Mouse (Mus musculus) cerebellum, adult 18-20 months (tissue): ENCODE measurements around the gene Snai1.

Experiments used
- DNase-seq, 2 experiments: peaks; one replicate each; pipeline ENCODE4 v3.0.0; 2021

The Snai1 gene

GRCm38 (mm10) chr2:167519606-167520252, 18.3 kb upstream of the Snai1 start:
- DNase-seq: peak in 1 of 2 experiments; percentile 0

DNA sequence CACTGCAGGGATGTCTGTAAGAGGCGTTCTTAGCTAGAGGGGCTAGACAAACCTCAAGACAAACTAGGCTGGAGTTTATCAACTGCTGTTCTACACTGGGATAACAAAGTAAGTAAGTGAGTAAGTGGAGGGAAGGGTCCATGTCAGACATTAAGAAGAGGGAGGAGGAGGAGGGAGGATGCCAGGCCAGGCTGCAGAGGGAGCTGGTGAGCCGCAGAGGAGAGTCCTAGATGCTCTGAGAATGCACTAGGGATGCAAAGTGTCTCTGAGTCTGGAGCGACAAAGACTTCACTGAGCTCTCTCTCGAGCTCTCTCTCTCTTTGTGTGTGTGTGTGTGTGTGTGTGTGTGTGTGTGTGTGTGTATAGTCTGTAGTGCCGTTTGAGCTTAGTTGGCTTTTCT, 9.7 kb upstream of the Snai1 start:
- no peak for DNase-seq

DNA sequence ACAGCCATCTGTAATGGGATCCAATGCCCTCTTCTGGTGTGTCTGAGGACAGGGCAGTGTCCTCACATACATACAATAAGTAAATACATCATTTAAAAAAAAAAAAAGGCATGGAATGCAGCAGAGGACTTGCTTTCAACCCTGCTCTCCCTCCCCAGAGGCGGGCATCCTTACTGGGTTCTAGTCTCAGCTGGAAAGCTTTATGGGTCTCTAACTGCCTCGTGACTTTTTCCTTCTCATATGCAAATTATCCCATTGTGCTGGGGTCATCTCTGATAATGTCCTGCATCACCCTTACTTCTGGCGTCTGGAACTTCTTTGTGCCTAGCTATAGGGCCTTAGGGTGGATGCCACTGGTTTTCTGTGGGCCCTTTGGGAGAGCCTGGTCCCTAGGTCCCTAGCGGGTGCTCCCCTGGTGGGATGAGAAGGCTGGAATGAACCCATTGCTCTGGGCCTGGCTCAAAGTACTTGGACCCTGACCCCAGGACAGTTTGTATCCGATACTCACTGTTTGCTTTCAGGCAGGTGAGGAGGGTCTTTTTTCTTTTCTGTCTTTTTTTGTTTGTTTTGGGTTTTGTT, 8.0 kb upstream of the Snai1 start:
- no peak for DNase-seq

- DNase-seq: no peak
Measured at GRCm38 (mm10) chr2:167530536-167530935, 7.5 kb upstream of the Snai1 start.

GRCm38 (mm10) chr2:167532131-167532530, 5.9 kb upstream of the Snai1 start:
- peak; percentile 43 for DNase-seq

GRCm38 (mm10) chr2:167533880-167534279, 4.1 kb upstream of the Snai1 start:
- no peak for DNase-seq

GRCm38 (mm10) chr2:167536320-167536945, 1.6 kb upstream of the Snai1 start:
- no peak for DNase-seq

DNA sequence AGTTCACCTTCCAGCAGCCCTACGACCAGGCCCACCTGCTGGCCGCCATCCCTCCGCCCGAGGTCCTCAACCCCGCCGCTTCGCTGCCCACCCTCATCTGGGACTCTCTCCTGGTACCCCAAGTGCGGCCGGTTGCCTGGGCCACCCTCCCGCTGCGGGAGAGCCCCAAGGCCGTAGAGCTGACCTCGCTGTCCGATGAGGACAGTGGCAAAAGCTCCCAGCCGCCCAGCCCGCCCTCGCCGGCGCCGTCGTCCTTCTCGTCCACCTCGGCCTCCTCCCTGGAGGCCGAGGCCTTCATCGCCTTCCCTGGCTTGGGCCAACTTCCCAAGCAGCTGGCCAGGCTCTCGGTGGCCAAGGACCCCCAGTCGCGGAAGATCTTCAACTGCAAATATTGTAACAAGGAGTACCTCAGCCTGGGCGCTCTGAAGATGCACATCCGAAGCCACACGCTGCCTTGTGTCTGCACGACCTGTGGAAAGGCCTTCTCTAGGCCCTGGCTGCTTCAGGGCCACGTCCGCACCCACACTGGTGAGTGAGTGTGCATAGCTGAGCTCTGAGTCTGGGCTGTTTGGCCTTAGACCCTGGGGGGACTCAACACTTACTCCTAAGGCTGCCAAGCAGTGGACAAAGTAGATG, 794 bp downstream of the Snai1 start:
- DNase-seq: no peak

GRCm38 (mm10) chr2:167539536-167540476, 1.8 kb downstream of the Snai1 start:
- no peak for DNase-seq

DNA sequence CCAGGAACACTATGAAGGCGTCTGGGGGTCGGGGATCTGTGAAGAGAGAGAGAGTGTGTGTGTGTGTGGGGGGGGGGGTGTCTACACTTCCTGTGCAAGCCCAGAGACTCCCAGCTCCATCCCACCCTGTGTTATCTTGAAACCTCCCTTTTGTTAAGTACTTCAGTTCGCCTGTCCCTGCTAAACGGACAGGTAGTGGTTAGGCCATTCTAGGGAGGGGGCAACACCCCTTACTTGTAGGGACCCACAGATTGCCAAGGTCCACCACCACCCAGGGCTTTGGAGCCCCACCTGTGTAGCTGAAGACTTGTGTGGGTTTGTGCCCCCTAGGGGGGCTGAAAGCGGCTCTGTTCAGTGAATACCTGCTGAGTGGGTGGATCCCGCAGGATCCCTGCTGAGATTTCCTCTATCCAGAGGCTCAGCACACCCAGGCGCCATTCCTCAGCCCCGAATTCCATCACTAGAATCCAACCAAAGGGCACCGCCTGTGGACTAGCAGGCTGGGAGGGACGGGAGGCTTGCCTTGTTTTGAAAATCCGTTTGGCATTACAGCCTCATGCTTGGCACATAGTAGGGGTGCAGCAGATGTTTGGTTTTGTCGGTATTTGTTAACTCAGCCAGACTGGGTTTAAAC, 2.6 kb downstream of the Snai1 start:
- no peak for DNase-seq

DNA sequence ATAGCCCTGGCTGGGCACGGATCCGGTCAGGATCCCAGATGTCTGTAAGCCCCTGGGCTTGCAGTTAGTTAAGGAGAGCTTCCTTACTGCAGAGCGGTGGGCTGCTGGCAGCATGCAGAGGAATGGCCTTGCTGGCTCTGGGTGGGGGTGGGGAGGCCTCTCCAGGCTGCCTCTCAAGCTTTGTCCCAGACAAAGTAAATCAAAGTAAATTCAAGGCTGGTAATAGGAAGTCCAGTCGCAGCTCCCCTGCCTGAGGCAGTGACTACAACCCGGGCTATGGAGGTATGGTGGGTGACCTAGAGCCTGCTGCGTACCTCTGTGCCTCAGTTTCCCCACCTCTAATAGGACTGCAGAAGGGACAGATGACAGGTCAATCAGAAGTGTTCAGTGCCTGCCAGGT, 3.3 kb downstream of the Snai1 start:
- no peak for DNase-seq

- no peak for DNase-seq
Measured at GRCm38 (mm10) chr2:167541761-167542160, 3.8 kb downstream of the Snai1 start.

DNA sequence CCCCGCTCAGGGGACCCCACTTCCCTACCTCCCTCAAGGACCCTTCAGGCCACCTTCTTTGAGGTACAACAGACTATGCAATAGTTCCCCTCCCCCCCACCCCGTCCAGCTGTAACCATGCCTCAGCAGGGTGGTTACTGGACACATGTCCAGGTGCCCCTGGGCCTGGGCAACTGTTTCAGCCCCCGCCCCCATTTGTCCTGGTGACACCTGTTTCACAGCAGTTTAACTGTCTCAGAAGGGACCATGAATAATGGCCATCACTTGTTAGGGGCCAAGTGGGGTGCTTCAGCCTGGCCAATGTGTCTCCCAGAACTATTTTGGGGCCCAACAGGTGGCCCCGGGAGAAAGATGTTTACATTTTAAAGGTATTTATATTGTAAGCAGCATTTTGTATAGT, 4.4 kb downstream of the Snai1 start:
- DNase-seq: no peak

GRCm38 (mm10) chr2:167543121-167544003, 5.4 kb downstream of the Snai1 start:
- peak in 1 of 2 experiments; percentile 12 for DNase-seq

DNA sequence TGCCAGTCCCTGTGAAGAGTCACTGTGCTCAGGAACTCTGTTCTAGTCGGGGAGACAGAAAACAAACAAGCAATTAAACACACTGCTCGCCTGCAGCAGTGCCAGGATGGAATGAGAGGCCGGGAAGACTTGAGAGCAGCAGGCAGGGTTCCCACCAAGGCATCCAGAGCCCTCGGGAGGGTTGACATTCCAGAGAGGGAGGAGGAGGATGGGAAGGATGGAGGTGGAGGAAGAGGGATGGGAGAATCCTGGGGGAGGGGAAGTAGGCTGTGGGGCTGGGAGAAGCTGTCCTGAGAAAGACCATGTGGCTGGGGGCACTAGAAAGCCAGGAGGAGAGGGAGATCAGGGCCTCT, 6.0 kb downstream of the Snai1 start:
- no peak for DNase-seq

GRCm38 (mm10) chr2:167544456-167544855, 6.5 kb downstream of the Snai1 start:
- no peak for DNase-seq

GRCm38 (mm10) chr2:167546447-167547195, 8.6 kb downstream of the Snai1 start:
- DNase-seq: no peak

DNA sequence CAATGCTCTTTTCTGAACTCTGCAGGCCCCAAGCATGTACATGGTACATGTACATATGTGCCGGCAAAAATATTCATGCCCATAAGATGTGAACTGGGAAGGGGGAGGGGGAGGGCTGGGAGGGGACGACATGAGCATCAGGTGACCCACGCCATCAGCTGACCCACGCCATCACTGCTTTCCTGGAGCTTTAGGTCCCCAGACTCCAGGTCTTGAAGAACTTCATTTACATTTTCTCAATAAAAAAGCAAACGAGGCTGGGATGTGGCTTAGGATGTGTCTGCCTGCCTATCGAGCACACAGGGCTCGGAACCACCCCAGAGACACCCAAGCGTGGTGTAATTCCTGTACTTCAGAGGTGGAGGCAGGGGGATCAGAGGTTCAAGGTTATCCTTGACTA, 9.4 kb downstream of the Snai1 start:
- DNase-seq: no peak

DNA sequence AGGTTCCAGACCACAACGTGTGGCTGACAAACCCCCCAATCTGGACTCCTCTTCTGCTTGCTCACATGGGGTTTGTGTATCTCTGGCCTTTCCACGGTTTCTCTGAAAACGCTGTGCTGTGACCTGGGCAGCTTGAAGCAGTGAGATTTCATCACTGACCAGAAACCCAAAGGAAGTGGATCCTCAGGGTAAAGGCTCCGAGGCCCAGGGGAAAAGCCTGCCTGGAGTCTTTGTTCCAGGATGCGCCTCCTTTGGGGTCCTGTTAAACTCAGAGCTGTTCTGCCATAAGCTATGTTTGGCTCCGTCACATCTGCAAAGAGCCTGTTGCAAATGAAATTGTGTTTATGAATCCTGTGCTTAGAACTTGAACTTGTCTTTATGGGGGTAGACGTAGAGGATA, 11.0 kb downstream of the Snai1 start:
- no peak for DNase-seq

- no peak for DNase-seq
Measured at GRCm38 (mm10) chr2:167550341-167550854, 12.4 kb downstream of the Snai1 start.
